Mouse (Mus musculus): ENCODE measurements at regions not wholly inside any gene's neighbourhood (a gene's known extent, or its start where the extent isn't known, plus 50 kb on each side); places are given as distances from the start of the nearest gene placed in this dataset.
"Not testable (repeated sequence)": the region's sequence is repeated elsewhere in the genome, so short reads cannot be mapped to it uniquely, and the experiment has no call there.

DNA sequence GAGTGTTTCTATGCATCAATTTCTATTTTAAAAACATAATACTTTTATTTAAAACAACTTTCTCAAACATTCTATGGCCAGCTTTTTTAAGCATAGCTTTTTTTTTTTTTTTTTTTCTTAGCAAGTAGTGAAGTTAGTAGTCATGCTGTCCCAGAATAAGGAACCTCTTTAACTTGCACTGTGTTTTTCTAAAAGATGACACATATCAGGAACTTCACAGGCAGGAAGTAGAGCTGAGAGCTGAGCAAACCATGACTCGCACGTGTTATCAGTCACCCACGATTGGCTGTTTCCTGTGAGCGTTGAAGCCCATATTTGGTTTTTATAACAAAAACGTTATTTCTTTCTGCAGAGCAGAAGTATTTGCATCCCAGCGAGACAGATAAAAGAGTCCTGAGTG, 287.9 kb upstream of the Ube2e3 start:
- no peak for ATAC-seq (replicated peaks)
- no peak overlapping the region for H3K4me2 ChIP-seq (replicated peaks)

DNA sequence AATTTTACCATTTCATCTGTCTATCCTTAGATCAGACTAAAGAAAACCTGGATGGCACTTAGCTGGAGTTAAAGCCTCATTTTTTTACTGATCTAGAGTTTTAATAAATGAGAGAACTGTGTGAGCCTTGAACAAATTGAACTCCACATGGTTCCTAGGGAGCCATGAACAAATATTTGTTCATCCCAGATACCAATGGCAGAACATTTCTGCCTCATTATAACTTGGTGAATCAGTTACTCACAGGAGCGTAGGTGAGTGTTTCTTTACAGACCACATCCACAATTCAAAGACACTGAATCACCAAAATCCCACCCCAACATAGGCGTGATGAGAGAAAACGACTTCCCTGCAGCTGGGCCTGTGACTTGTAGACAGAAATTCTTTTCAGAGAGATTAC, 295.4 kb upstream of the Ube2e3 start:
- Histone ChIP-seq H3K27me3 (no peaks in the 10 kb centered on the region), H3K9ac (replicated peaks) (no peak overlapping the region), H3K27ac (replicated peaks) (no peak overlapping the region), H3K4me2 (replicated peaks) (no peak overlapping the region), H3K9me3 (no peaks in the 10 kb centered on the region), H3K4me1 (no peaks in the 10 kb centered on the region), H3K4me3 (no peak overlapping the region), H3K36me3 (no peaks in the 10 kb centered on the region)
- WGBS = 64% methylated on average over 3 of the region's 3 CpGs
- no peak for ATAC-seq (replicated peaks)

More for the DNA sequence above, 287.9 kb upstream of the Ube2e3 start:
- H3K4me3 ChIP-seq = no peak overlapping the region
- H3K9ac ChIP-seq (replicated peaks) = no peak overlapping the region
- H3K36me3 ChIP-seq = no peaks in the 10 kb centered on the region
- H3K4me1 ChIP-seq = no peaks in the 10 kb centered on the region
- H3K27me3 ChIP-seq = no peaks in the 10 kb centered on the region
- WGBS = 73% methylated on average over 6 of the region's 6 CpGs
- H3K9me3 ChIP-seq = no peaks in the 10 kb centered on the region
- H3K27ac ChIP-seq (replicated peaks) = no peak overlapping the region

DNA sequence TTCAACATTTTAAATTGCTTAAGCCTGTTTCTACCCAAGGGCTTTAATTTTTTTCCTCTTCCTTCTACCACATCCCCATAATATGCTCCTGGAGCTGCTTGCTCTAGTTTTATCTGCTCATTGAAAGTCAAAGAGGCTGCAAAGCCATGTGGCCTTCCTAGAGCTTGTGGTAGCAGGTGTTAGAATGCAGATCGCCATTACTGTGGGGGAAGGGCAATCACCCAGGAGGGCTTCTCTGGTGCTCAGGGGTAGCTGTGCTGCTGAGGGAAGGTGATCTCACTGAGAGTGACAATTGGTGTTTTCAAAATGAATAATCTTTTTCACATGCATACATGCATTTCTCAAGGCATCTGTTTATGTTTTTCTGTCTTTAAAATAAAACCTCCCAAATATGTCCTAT, 309.8 kb upstream of the Ube2e3 start:
- Histone ChIP-seq H3K27ac (replicated peaks) (no peak overlapping the region), H3K36me3 (no peaks in the 10 kb centered on the region)
- no peak for ATAC-seq (replicated peaks)

DNA sequence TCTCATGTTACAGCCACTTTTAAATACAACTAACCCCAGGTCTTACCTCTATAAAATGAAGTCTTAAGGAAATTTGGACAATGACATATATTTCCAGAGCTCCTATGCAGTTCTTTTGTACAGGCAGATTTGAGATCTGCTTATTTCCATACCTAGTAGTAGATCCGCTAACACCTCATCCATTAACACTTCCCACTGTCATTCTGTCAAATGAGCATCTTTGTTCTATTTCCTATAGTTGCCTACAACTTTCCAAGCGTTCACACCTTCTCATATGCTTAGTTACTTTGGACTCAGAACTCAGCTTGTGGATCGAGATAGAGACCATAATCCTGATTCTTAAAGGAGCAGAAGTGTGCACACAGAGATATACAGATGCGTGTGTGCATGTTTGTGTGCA, 316.8 kb upstream of the Ube2e3 start:
- no peak for ATAC-seq (replicated peaks)
- no peak overlapping the region for H3K9ac ChIP-seq (replicated peaks)
- 89% methylated on average over 4 of the region's 4 CpGs for WGBS

More for the DNA sequence above, 309.8 kb upstream of the Ube2e3 start:
- H3K4me1 ChIP-seq = no peaks in the 10 kb centered on the region
- H3K4me2 ChIP-seq (replicated peaks) = no peak overlapping the region
- no peaks in the 10 kb centered on the region for H3K27me3 ChIP-seq
- no peak overlapping the region for H3K9ac ChIP-seq (replicated peaks)
- WGBS = 62% methylated on average over 1 of the region's 1 CpGs
- no peaks in the 10 kb centered on the region for H3K9me3 ChIP-seq
- H3K4me3 ChIP-seq = no peak overlapping the region

DNA sequence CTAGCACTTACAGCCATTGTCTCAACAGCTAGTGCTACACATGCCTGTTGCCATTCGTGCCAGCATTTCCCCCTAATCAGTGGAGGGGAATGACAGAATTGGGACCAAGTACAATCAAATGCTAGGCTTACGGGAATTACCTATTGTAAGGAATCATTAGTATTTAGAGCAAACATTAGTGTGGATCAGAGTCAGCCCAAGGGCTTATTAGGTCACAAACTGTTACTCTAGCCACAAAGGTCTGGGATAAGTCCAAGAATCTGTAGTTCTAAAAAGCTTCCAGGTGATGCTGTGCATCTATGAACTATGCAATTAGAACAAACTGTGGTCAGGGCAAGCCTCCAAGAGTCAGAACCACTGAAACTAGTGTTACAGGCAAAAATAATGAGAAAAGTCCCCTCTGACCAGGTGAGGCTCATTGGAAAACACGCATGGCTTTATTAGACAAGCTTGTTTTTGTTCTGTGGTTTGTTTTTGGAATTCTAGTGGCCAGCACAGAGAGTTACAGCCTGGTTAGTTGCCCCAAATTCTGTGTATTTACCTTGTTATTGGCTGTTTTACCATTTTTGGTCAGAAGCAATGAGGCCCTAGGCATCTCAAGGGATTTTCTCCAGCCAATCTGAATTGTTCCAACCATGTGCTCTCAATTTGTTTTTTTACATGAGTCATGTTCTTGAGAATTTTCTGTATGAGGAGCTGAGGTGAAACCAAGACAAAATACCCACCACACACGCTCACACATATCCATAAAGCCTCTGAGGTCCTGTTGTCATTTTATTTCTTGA, 319.0 kb upstream of the Ube2e3 start:
- H3K27ac ChIP-seq (replicated peaks) = no peak overlapping the region
- 62% methylated on average over 4 of the region's 4 CpGs for WGBS
- no peak for ATAC-seq (replicated peaks)
- no peaks in the 10 kb centered on the region for H3K4me1 ChIP-seq
- H3K4me3 ChIP-seq = no peak overlapping the region
- H3K27me3 ChIP-seq = no peaks in the 10 kb centered on the region
- no peak overlapping the region for H3K4me2 ChIP-seq (replicated peaks)
- no peaks in the 10 kb centered on the region for H3K36me3 ChIP-seq
- no peak overlapping the region for H3K9ac ChIP-seq (replicated peaks)
- H3K9me3 ChIP-seq = no peaks in the 10 kb centered on the region

More for the DNA sequence above, 316.8 kb upstream of the Ube2e3 start:
- H3K4me3 ChIP-seq = no peak overlapping the region
- H3K27me3 ChIP-seq = no peaks in the 10 kb centered on the region
- H3K36me3 ChIP-seq = no peaks in the 10 kb centered on the region
- no peaks in the 10 kb centered on the region for H3K4me1 ChIP-seq
- H3K9me3 ChIP-seq = no peaks in the 10 kb centered on the region
- no peak overlapping the region for H3K4me2 ChIP-seq (replicated peaks)
- no peak overlapping the region for H3K27ac ChIP-seq (replicated peaks)

DNA sequence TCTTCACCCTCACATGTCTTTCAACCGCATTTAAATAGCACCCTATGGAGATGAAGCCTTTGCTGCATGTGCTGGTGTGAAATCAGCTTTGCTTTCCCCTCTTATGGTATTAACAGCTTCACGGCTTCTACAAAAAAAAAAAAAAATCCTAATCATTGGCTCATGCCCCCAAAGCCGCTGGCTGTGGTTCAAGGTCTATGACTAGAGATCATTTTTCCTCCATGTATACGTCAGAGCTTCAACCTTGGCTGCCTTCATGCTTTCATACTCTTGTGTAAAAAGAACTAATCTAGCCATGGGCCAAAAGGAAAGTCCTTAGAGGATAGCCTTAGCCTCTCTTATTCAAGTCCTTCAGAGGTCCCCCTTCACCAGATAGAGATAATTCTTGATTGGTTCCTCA, 320.6 kb upstream of the Ube2e3 start:
- H3K27ac ChIP-seq (replicated peaks) = no peak overlapping the region
- ATAC-seq (replicated peaks) = no peak
- H3K9me3 ChIP-seq = no peaks in the 10 kb centered on the region
- H3K9ac ChIP-seq (replicated peaks) = no peak overlapping the region
- no peak overlapping the region for H3K4me2 ChIP-seq (replicated peaks)
- no peaks in the 10 kb centered on the region for H3K27me3 ChIP-seq
- no peak overlapping the region for H3K4me3 ChIP-seq
- no peaks in the 10 kb centered on the region for H3K4me1 ChIP-seq
- no peaks in the 10 kb centered on the region for H3K36me3 ChIP-seq
- 77% methylated on average over 4 of the region's 4 CpGs for WGBS

DNA sequence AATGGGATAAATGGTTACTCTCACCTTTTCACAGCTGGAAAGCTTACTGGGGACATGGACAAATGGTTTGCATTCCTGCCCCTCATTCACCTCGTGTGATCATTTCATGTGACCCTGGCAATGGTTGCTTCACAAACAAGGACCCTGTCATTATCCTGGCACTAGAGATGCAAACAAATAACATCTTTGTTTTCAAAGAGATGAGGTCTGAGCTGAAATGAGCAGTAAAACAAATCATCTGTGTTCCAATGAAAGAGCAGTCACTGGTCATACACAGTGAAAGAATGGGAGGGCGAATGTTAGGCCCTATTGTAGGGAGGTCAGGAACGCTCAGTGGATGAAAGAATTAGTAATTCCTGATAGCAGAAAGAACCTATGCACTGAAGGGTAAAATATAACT, 327.5 kb upstream of the Ube2e3 start:
- H3K4me2 ChIP-seq (replicated peaks) = no peak overlapping the region
- no peaks in the 10 kb centered on the region for H3K9me3 ChIP-seq
- 0 out of 2 replicates have a peak, but pooled peaks cover 5% of the 10 kb centered on the region for H3K4me1 ChIP-seq
- H3K9ac ChIP-seq (replicated peaks) = no peak overlapping the region
- WGBS = 55% methylated on average over 3 of the region's 3 CpGs
- no peak for ATAC-seq (replicated peaks)
- no peak overlapping the region for H3K27ac ChIP-seq (replicated peaks)
- H3K36me3 ChIP-seq = no peaks in the 10 kb centered on the region
- no peak overlapping the region for H3K4me3 ChIP-seq
- H3K27me3 ChIP-seq = no peaks in the 10 kb centered on the region

DNA sequence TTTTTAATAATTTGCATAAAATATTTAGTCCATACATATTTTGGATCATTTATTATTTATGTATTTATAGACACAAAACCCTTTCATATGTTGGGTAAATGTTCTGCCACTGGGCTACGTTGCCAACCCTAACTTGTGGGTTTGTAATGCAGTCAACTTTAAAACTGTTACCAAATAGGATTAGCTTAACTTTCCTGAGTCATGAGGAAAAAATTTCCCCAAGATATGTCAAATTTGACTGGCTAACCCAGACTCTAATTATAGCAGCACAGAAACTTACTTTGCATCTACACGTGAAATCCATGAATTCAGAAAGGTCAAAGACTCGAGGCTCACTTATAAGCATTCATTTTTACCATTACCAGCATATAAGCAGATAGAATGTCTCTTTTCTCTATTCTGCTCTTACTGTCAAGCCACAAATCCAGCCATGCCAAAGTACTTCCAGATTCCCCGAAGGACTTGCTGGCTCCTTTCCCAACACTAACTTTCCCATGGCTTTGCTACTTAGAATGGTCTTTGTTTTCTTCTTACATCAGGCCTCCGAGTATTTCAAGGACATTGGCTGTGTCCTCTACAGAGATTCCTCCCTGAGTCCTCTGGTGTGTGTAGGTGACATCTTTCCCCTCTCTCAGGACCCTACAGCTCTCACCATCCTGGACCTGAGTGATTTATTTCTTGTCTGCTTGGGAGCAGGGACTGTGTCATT, 328.2 kb upstream of the Ube2e3 start:
- no peak for ATAC-seq (replicated peaks)
- H3K4me2 ChIP-seq (replicated peaks) = no peak overlapping the region
- 0 out of 2 replicates have a peak, but pooled peaks cover 5% of the 10 kb centered on the region for H3K4me1 ChIP-seq
- no peaks in the 10 kb centered on the region for H3K36me3 ChIP-seq
- 55% methylated on average over 5 of the region's 5 CpGs for WGBS
- no peaks in the 10 kb centered on the region for H3K9me3 ChIP-seq
- no peak overlapping the region for H3K9ac ChIP-seq (replicated peaks)
- H3K27me3 ChIP-seq = no peaks in the 10 kb centered on the region
- no peak overlapping the region for H3K27ac ChIP-seq (replicated peaks)
- H3K4me3 ChIP-seq = no peak overlapping the region

DNA sequence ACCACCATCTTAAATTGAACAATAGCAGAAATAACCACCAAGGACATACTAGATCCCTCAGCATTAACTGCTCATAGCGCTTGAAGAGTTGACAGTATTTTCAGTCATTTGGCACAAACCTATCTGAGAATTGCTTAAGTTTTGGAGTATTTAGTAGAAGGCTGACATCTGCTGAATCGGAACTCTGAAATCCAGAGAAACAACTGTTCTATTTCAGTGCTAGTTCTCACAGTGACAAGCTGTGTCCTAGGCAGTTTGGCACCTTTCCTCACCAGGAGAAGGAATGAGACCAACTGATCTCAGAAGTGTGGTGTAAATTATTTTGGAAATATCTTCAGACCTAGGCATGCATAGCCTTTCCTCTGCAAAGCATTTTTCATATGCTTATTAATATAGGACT, 330.4 kb upstream of the Ube2e3 start:
- H3K36me3 ChIP-seq = no peaks in the 10 kb centered on the region
- WGBS = 72% methylated on average over 2 of the region's 2 CpGs

DNA sequence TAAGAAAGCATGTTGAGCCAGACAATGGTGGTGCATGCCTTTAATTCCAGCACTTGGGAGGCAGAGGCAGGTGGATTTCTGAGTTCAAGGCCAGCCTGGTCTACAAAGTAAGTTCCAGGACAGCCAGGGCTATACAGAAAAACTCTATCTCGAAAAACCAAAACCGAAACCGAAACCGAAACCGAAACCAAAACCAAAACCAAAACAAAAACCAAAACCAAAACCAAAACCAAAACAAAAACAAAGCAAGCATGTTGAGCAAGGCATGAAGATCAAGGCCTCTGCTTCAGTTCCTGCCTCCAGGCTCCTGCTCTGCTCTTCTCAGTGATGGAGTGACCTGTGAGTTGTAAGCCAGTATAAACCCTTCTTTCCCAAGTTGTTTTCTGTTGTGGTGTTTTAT, 334.0 kb upstream of the Ube2e3 start:
- H3K27ac ChIP-seq (replicated peaks); H3K4me2 ChIP-seq (replicated peaks); ATAC-seq (replicated peaks); H3K9ac ChIP-seq (replicated peaks); H3K9me3 ChIP-seq; H3K4me1 ChIP-seq; H3K27me3 ChIP-seq; H3K36me3 ChIP-seq; H3K4me3 ChIP-seq: not testable (repeated sequence)
- WGBS = 91% methylated on average over 5 of the region's 5 CpGs

More for the DNA sequence above, 330.4 kb upstream of the Ube2e3 start:
- ATAC-seq (replicated peaks) = no peak
- H3K9me3 ChIP-seq = no peaks in the 10 kb centered on the region
- H3K4me1 ChIP-seq = 0 out of 2 replicates have a peak, but pooled peaks cover 5% of the 10 kb centered on the region
- no peak overlapping the region for H3K4me2 ChIP-seq (replicated peaks)
- no peak overlapping the region for H3K4me3 ChIP-seq
- H3K9ac ChIP-seq (replicated peaks) = no peak overlapping the region
- no peak overlapping the region for H3K27ac ChIP-seq (replicated peaks)
- no peaks in the 10 kb centered on the region for H3K27me3 ChIP-seq

DNA sequence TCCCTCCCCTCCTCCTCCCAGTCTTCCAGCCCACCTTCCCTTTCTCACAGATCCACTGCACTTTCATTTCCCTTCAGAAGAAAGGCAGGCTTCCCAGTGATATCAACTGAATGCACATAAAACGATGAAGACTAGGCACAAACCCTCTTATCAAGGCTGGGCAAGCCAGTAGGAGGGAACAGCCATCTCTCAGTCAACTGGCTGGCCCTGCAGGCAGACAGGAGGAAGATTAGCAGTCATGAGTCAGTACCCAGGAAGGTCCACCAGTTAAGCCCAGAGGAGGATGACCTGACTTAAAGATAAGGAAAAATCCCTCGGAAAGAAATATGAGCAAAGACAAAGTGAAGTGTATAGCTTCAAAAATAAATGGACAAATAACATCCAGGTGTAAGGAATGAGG, 337.4 kb upstream of the Ube2e3 start:
- H3K4me3 ChIP-seq = no peak overlapping the region
- no peak overlapping the region for H3K9ac ChIP-seq (replicated peaks)
- H3K27ac ChIP-seq (replicated peaks) = no peak overlapping the region
- ATAC-seq (replicated peaks) = no peak
- no peaks in the 10 kb centered on the region for H3K9me3 ChIP-seq
- no peaks in the 10 kb centered on the region for H3K36me3 ChIP-seq
- no peak overlapping the region for H3K4me2 ChIP-seq (replicated peaks)
- H3K27me3 ChIP-seq = no peaks in the 10 kb centered on the region
- H3K4me1 ChIP-seq = no peaks in the 10 kb centered on the region
- WGBS = 73% methylated on average over 2 of the region's 2 CpGs

DNA sequence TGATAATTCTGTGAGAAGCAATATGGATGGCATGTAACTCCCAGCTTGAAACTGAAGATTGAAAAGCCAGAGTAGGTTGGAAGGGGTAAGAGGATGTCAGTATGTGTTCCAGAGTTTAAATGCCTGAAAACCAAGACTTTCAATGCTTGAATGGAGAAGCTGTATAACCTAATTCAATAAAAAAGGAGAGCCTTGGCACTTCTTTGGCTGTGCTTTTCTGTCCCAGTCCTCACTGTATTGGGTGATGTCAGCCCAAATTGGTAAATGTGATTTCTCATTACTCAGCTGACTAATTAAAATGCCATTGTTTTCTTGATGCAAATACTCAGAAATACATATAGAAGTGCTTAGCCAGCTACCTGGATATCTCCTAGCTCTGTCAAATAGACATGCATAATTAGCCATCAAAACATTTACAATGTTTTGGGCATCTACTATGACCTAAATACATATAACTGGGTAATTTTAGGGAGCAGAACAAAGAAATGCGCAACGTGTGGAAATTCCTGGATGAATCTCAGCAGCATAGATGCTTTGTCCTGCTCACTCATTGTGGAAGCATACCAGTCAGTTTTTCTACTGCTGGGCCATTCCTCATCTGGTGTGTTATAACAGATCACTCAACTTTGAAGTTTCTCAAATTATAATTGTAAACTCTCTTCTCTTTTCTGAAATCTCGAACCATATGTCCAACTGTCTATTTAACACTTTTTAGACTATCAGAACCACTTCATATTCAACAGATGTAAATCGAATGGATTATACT, 347.5 kb upstream of the Ube2e3 start:
- H3K4me1 ChIP-seq = no peaks in the 10 kb centered on the region
- peak; percentile 70 for ATAC-seq (replicated peaks)

More for the DNA sequence above, 347.5 kb upstream of the Ube2e3 start:
- WGBS = 74% methylated on average over 4 of the region's 4 CpGs
- no peak overlapping the region for H3K4me3 ChIP-seq
- no peaks in the 10 kb centered on the region for H3K9me3 ChIP-seq
- H3K9ac ChIP-seq (replicated peaks) = no peak overlapping the region
- H3K27ac ChIP-seq (replicated peaks) = no peak overlapping the region
- H3K27me3 ChIP-seq = no peaks in the 10 kb centered on the region
- no peak overlapping the region for H3K4me2 ChIP-seq (replicated peaks)
- H3K36me3 ChIP-seq = no peaks in the 10 kb centered on the region

Data from forebrain, embryonic 15.5 days (tissue).